ENCODE assay signal across 18 mouse cellular contexts in the genomic region with DNA sequence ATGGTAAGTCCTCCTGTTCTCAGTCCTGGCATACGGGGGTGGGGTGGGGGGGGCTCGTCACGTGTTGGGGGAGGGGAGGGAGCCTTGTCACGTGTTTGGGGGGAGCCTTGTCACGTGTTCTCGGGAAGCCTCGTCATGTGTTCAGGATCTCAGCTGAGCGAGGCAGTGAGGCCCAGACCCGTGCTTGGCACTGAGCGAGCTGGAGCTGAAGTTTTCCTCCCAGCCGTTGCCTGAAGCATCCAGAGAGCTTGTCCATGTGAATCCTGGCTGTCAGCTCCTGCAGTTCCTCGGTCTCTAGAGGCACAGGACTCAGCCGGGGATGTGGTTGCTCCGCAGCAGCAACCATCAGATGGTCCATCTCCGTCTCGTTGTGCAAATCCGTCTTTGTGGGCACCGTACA. TPM values are rescaled to one million over a fixed set of nuclear protein-coding genes. Genes with fewer than 3 reads are reported as not detected.
A peak's percentile ranks its signal among the peaks of the same experiment; 100 is the strongest.
DNase-seq lines count a peak whose midpoint lies in the region; ATAC-seq and TF ChIP-seq lines count a peak whose summit lies in the region.
"Had no signal": no experiment of that assay in that cellular context is flagged by ENCODE, and none has a peak within 500 bp of the region (broad histone marks: within the 10 kb centered on the region; RNA-seq: fewer than 3 reads in every experiment).

No protein-coding gene starts in this region.

- H3K9me3 ChIP-seq in forebrain, embryonic 10.5 days: no peaks in the 10 kb centered on the region; the same call in 1 of the 2 replicates
- H3K9me3 ChIP-seq in forebrain, embryonic 14.5 days (replicated peaks; ENCODE audit: control insufficient read depth, low read length): no peaks in the 10 kb centered on the region
- H3K9me3 ChIP-seq in hindbrain, embryonic 12.5 days (replicated peaks): 0 out of 2 replicates have a peak, but pooled peaks cover 4% of the 10 kb centered on the region
- H3K9me3 ChIP-seq in midbrain, embryonic 13.5 days: 0 out of 2 replicates have a peak, but pooled peaks cover 3% of the 10 kb centered on the region
- H3K9me3 ChIP-seq: embryonic facial prominence, embryonic 13.5 days; limb, embryonic 12.5 days; stomach, embryonic 15.5 days had no signal

- ATAC-seq in forebrain, embryonic 14.5 days: no peak
- ATAC-seq in hindbrain, embryonic 12.5 days (ENCODE audit: low FRiP score): no peak
- ATAC-seq in midbrain, embryonic 13.5 days: no peak
- no peak for ATAC-seq in CD4-positive, CD25-positive, alpha-beta regulatory T cell, adult 4 months
- ATAC-seq: intestine, embryonic 16.5 days; lung, postnatal 0 days had no signal

- no peak for TF ChIP-seq CTCF in left cerebral cortex, adult 2 months (IDR thresholded peaks at IDR 0.05)

- intact Hi-C loops in left cerebral cortex, adult 2 months (cut with DNase I): no loop called here

- peaks cover 49% of the 10 kb centered on the region for H3K4me1 ChIP-seq in forebrain, embryonic 10.5 days
- peaks cover 27% of the 10 kb centered on the region for H3K4me1 ChIP-seq in forebrain, embryonic 14.5 days (ENCODE audit: control insufficient read depth, insufficient read depth, low read length)
- peaks cover 53% of the 10 kb centered on the region for H3K4me1 ChIP-seq in hindbrain, embryonic 12.5 days
- H3K4me1 ChIP-seq in midbrain, embryonic 13.5 days (replicated peaks): peaks cover 51% of the 10 kb centered on the region

- WGBS in forebrain, embryonic 10.5 days: 85% methylated on average over 18 of the region's 18 CpGs
- 78% methylated on average over 18 of the region's 18 CpGs for WGBS in forebrain, embryonic 14.5 days
- 65% methylated on average over 18 of the region's 18 CpGs for WGBS in hindbrain, embryonic 12.5 days
- WGBS in midbrain, embryonic 13.5 days: 65% methylated on average over 18 of the region's 18 CpGs

- H3K9ac ChIP-seq in forebrain, embryonic 14.5 days (ENCODE audit: low read length): no peak overlapping the region
- no peak overlapping the region for H3K9ac ChIP-seq in hindbrain, embryonic 12.5 days
- no peak overlapping the region; the same call in 1 of the 2 replicates for H3K9ac ChIP-seq in midbrain, embryonic 13.5 days (replicated peaks)
- H3K9ac ChIP-seq: embryonic facial prominence, embryonic 13.5 days; limb, embryonic 12.5 days; liver, embryonic 14.5 days; stomach, embryonic 15.5 days had no signal

- H3K4me2 ChIP-seq in forebrain, embryonic 14.5 days (ENCODE audit: low read length): no peak overlapping the region
- no peak overlapping the region for H3K4me2 ChIP-seq in hindbrain, embryonic 12.5 days (replicated peaks)
- no peak overlapping the region for H3K4me2 ChIP-seq in midbrain, embryonic 13.5 days (replicated peaks)
- H3K4me2 ChIP-seq: embryonic facial prominence, embryonic 13.5 days; limb, embryonic 12.5 days; stomach, embryonic 15.5 days had no signal

- peaks cover 20% of the 10 kb centered on the region for H3K36me3 ChIP-seq in forebrain, embryonic 10.5 days (replicated peaks)
- no peaks in the 10 kb centered on the region for H3K36me3 ChIP-seq in forebrain, embryonic 14.5 days (ENCODE audit: control insufficient read depth, insufficient read depth, low read length)
- H3K36me3 ChIP-seq in hindbrain, embryonic 12.5 days: no peaks in the 10 kb centered on the region
- H3K36me3 ChIP-seq in midbrain, embryonic 13.5 days: no peaks in the 10 kb centered on the region
- H3K36me3 ChIP-seq: embryonic facial prominence, embryonic 13.5 days; G1E; limb, embryonic 12.5 days; stomach, embryonic 15.5 days had no signal

- no peaks in the 10 kb centered on the region for H3K27me3 ChIP-seq in forebrain, embryonic 10.5 days (ENCODE audit: poor library complexity, severe bottlenecking)
- H3K27me3 ChIP-seq in forebrain, embryonic 14.5 days (replicated peaks; ENCODE audit: control insufficient read depth, insufficient read depth, low read length): no peaks in the 10 kb centered on the region
- no peaks in the 10 kb centered on the region for H3K27me3 ChIP-seq in hindbrain, embryonic 12.5 days
- no peaks in the 10 kb centered on the region for H3K27me3 ChIP-seq in midbrain, embryonic 13.5 days
- H3K27me3 ChIP-seq: embryonic facial prominence, embryonic 13.5 days; limb, embryonic 12.5 days; stomach, embryonic 15.5 days had no signal

- no peak for DNase-seq in forebrain, embryonic 10.5 days (ENCODE audit: extremely low spot score, low spot score)
- no peak for DNase-seq in forebrain, embryonic 14.5 days (ENCODE audit: low spot score)
- DNase-seq in left cerebral cortex, adult 2 months (ENCODE audit: extremely low spot score in 1 of 2, low spot score in 2 of 2): no peak
- no peak for DNase-seq in left cerebral cortex, adult 8-10 months (ENCODE audit: low spot score in 2 of 2)
- no peak for DNase-seq in adrenal gland, adult 18-20 months (ENCODE audit: low spot score in 2 of 2)
- DNase-seq: adrenal gland, adult 2 months; heart, adult 2 months; spleen, adult 18-20 months had no signal

- H3K4me3 ChIP-seq in forebrain, embryonic 10.5 days: no peak overlapping the region
- H3K4me3 ChIP-seq in forebrain, embryonic 14.5 days (ENCODE audit: low read depth, low read length): no peak overlapping the region
- no peak overlapping the region for H3K4me3 ChIP-seq in left cerebral cortex, adult 2 months
- H3K4me3 ChIP-seq in hindbrain, embryonic 12.5 days: no peak overlapping the region
- H3K4me3 ChIP-seq in midbrain, embryonic 13.5 days (replicated peaks): no peak overlapping the region
- H3K4me3 ChIP-seq: embryonic facial prominence, embryonic 13.5 days; heart, adult 2 months; limb, embryonic 12.5 days; stomach, embryonic 15.5 days had no signal

- H3K27ac ChIP-seq in forebrain, embryonic 10.5 days: 0 out of 2 replicates have a peak overlapping the region, but pooled peaks have one; percentile 35
- no peak overlapping the region for H3K27ac ChIP-seq in forebrain, embryonic 14.5 days (ENCODE audit: low read depth, low read length)
- peak overlapping the region; percentile 44 for H3K27ac ChIP-seq in left cerebral cortex, adult 2 months
- H3K27ac ChIP-seq in hindbrain, embryonic 12.5 days: peak overlapping the region; percentile 48; the same call in 1 of the 2 replicates
- H3K27ac ChIP-seq in midbrain, embryonic 13.5 days: peak overlapping the region; percentile 53
- H3K27ac ChIP-seq: embryonic facial prominence, embryonic 13.5 days; limb, embryonic 12.5 days; liver, embryonic 14.5 days; stomach, embryonic 15.5 days had no signal

RNA-seq across cellular contexts. Expression of gene Clstn1, which starts 19.8 kb away (rescaled TPM):
- polyA plus RNA-seq in forebrain, embryonic 10.5 days (2016; fragmentation: Nextera tagmentation; extraction: Ambion mirVana): 17.8 and 21.4 TPM in 2 replicates
- polyA plus RNA-seq in forebrain, embryonic 14.5 days (2014; fragmentation: Nextera tagmentation; extraction: Ambion mirVana): 36.1 and 42.4 TPM in 2 replicates
- total RNA-seq in left cerebral cortex, adult 2 months (2021): 1,000 to 10,000 TPM; 1,405 to 1,413 TPM
- 1,000 to 10,000 TPM; 1,199 to 1,281 (median 1,221) TPM for total RNA-seq in left cerebral cortex, adult 8-10 months (2022)
- polyA plus RNA-seq in hindbrain, embryonic 12.5 days (2016; fragmentation: Nextera tagmentation; extraction: Ambion mirVana): 135 and 138 TPM in 2 replicates
- 41.9 and 61.9 TPM in 2 replicates for polyA plus RNA-seq in midbrain, embryonic 13.5 days (2015; fragmentation: Nextera tagmentation; extraction: Ambion mirVana)
- 100 to 1,000 TPM; 104 to 106 TPM for total RNA-seq in adrenal gland, adult 18-20 months (2021)
- 1 to 10 TPM; 4.4 to 5.4 TPM for polyA plus RNA-seq in CD4-positive, CD25-positive, alpha-beta regulatory T cell, adult 4 months (2017; shearing (Covaris generic))
